Mouse (Mus musculus) kidney, embryonic 16.5 days (tissue): ENCODE data around the gene Ccl11. TPM values are rescaled to one million over a fixed set of nuclear protein-coding genes. Genes with fewer than 3 reads are reported as not detected.

ENCODE experiments used
- ATAC-seq: fragments of 200-750 bp; cut with Nextera tagmentation; 2 replicates; pipeline ENCODE4 v1.8.0; 2017; ENCODE audit warnings: moderate TSS enrichment; ENCODE audit not compliant: low FRiP score, low TSS enrichment
- H3K27ac ChIP-seq: fragments of 300-500 bp; sonication (generic); 2 replicates; pipeline ENCODE4 v1.5.1; 2014; ENCODE audit warnings: low read length
- H3K27me3 ChIP-seq: fragments of 300-500 bp; sonication (generic); 2 replicates; pipeline ENCODE4 v1.6.1; 2014; ENCODE audit warnings: low read length, control low read depth, mixed read lengths; ENCODE audit not compliant: insufficient read depth
- H3K36me3 ChIP-seq: fragments of 300-500 bp; sonication (generic); 2 replicates; pipeline ENCODE4 v1.6.1; 2014; ENCODE audit warnings: low read length, control low read depth, mixed read lengths; ENCODE audit not compliant: insufficient read depth
- H3K4me1 ChIP-seq: fragments of 300-500 bp; sonication (generic); 2 replicates; pipeline ENCODE4 v1.6.1; 2014; ENCODE audit warnings: low read length, control low read depth, mixed read lengths; ENCODE audit not compliant: insufficient read depth
- H3K4me2 ChIP-seq: fragments of 300-500 bp; sonication (generic); replicated peaks from 2 replicates; pipeline ENCODE4 v1.6.1; 2014; ENCODE audit warnings: low read depth, low read length
- H3K4me3 ChIP-seq: fragments of 300-500 bp; sonication (generic); 2 replicates; pipeline ENCODE4 v1.5.1; 2014; ENCODE audit warnings: mild to moderate bottlenecking, low read length
- H3K9ac ChIP-seq: fragments of 300-500 bp; sonication (generic); replicated peaks from 2 replicates; pipeline ENCODE4 v1.6.1; 2014; ENCODE audit warnings: low read length
- H3K9me3 ChIP-seq: fragments of 300-500 bp; sonication (generic); 2 replicates; pipeline ENCODE4 v1.6.1; 2016; ENCODE audit warnings: low read length, control low read depth
- WGBS: fragments of 180-500 bp; shearing (Covaris S2); extraction: QIAGEN DNeasy Blood & Tissue Kit; methylation state at CpG from one replicate; pipeline ENCODE4 v1.1.7; 2014; 5-methylcytosine and 5-hydroxymethylcytosine counted together
- polyA plus RNA-seq: library from polyadenylated mRNA; unstranded; fragments of >200 nt; fragmentation: Nextera tagmentation; extraction: Ambion mirVana; gene quantifications from 2 replicates; pipeline ENCODE4 v1.2.1, GENCODE M21; 2015

The Ccl11 gene
- polyA plus RNA-seq, 1 experiment from 2014 or later = 14.7 TPM

GRCm38 (mm10) chr11:82023769-82024168, 33.9 kb upstream of the Ccl11 start:
- Histone ChIP-seq H3K4me1 (no peaks in the 10 kb centered on the region), H3K4me3 (no peak overlapping the region), H3K36me3 (no peaks in the 10 kb centered on the region), H3K9me3 (no peaks in the 10 kb centered on the region), H3K27ac (no peak overlapping the region), H3K27me3 (no peaks in the 10 kb centered on the region), H3K4me2 (no peak overlapping the region), H3K9ac (no peak overlapping the region)
- 79% methylated on average over 4 of the region's 4 CpGs for WGBS
- no peak for ATAC-seq

GRCm38 (mm10) chr11:82030171-82030570, 27.5 kb upstream of the Ccl11 start:
- no peak overlapping the region for H3K4me3 ChIP-seq
- peaks cover 8% of the 10 kb centered on the region for H3K4me1 ChIP-seq
- H3K27me3 ChIP-seq = no peaks in the 10 kb centered on the region
- ATAC-seq = no peak
- H3K36me3 ChIP-seq = no peaks in the 10 kb centered on the region
- no peak overlapping the region for H3K9ac ChIP-seq
- WGBS = 80% methylated on average over 2 of the region's 2 CpGs
- no peak overlapping the region for H3K4me2 ChIP-seq
- H3K9me3 ChIP-seq = no peaks in the 10 kb centered on the region
- no peak overlapping the region for H3K27ac ChIP-seq

GRCm38 (mm10) chr11:82032136-82032535, 25.5 kb upstream of the Ccl11 start:
- no peak overlapping the region for H3K4me2 ChIP-seq
- no peak overlapping the region for H3K4me3 ChIP-seq
- H3K9me3 ChIP-seq = no peaks in the 10 kb centered on the region
- H3K9ac ChIP-seq = no peak overlapping the region
- H3K27ac ChIP-seq = peak overlapping the region; percentile 75
- H3K27me3 ChIP-seq = no peaks in the 10 kb centered on the region
- no peak for ATAC-seq
- no peaks in the 10 kb centered on the region for H3K36me3 ChIP-seq
- H3K4me1 ChIP-seq = peaks cover 8% of the 10 kb centered on the region

DNA sequence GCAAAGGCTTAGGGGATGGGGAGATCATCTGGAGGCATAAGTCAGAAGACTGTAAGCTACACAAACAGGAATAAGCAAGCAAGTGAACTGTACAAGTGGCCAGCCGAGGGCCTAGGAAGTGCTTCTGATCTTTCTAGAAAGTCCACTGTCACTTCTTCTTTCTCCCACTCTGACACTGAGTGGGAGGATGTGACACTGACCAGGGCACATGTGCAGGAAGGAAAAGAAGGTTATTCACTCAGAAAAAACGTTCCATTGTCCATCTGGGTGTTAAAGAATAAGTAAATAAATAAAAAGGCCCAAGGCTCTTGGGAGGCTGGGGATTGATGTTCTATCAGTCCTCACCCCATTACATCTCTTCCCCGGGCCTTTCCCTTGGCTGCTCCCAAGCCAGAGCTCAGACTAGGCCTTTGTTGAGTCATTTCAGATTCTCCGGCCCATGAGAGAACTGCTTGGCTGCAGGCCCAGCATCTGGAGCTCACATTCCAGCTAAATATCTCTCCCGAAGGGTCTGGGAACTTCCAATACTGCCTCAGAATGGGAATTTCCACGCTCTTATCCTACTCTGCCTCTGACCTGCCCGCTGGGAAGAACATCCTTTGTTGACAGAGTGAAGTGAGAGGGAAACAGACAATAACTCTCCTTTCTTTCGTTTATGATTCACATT, 24.8 kb upstream of the Ccl11 start:
- H3K9me3 ChIP-seq = no peaks in the 10 kb centered on the region
- H3K9ac ChIP-seq = no peak overlapping the region
- no peak overlapping the region for H3K4me2 ChIP-seq
- H3K27ac ChIP-seq = peak overlapping the region; percentile 75
- 36% methylated on average over 8 of the region's 8 CpGs for WGBS
- peaks cover 8% of the 10 kb centered on the region for H3K4me1 ChIP-seq
- no peaks in the 10 kb centered on the region for H3K27me3 ChIP-seq
- ATAC-seq = peak; percentile 76
- no peak overlapping the region for H3K4me3 ChIP-seq
- no peaks in the 10 kb centered on the region for H3K36me3 ChIP-seq

DNA sequence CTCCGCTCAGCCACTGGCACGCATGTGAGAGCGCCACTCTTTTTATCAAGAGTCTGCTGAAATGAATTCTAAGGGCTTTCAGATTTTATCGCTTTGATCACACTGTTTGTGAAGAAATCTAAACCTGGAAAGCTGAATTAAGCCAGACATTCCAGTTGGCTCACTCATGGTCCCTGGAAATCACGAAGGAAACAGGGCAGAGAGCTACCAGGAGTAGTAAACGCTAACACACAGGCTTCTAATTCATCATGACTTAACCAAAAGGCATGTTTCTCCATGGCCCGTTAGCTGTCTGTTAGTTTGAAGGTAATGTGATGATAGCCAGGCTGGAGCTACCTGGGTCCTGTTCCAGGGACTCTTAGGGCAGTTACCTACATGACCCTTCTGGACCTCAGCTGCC, 23.2 kb upstream of the Ccl11 start:
- no peak for ATAC-seq
- Histone ChIP-seq H3K9ac (no peak overlapping the region), H3K36me3 (no peaks in the 10 kb centered on the region), H3K4me2 (no peak overlapping the region), H3K27me3 (no peaks in the 10 kb centered on the region), H3K4me3 (no peak overlapping the region), H3K4me1 (peaks cover 8% of the 10 kb centered on the region), H3K27ac (no peak overlapping the region), H3K9me3 (no peaks in the 10 kb centered on the region)
- WGBS = 85% methylated on average over 7 of the region's 7 CpGs

- no peak for ATAC-seq
- H3K4me3 ChIP-seq = no peak within 1 kb of the TSS
- H3K4me1 ChIP-seq = peaks cover 8% of the 10 kb centered on the region
- H3K9me3 ChIP-seq = no peaks in the 10 kb centered on the region
- no peaks in the 10 kb centered on the region for H3K36me3 ChIP-seq
- H3K27me3 ChIP-seq = no peaks in the 10 kb centered on the region
- WGBS = 29% methylated on average over 5 of the region's 5 CpGs
- no peak within 1 kb of the TSS for H3K4me2 ChIP-seq
- no peak within 1 kb of the TSS for H3K27ac ChIP-seq
- no peak within 1 kb of the TSS for H3K9ac ChIP-seq
Measured at GRCm38 (mm10) chr11:82035356-82035755, 22.3 kb upstream of the Ccl11 start, which contains the start of gene Ccl2. Gene Ccl2, plus strand, starts transcription at chr11:82035571.

DNA sequence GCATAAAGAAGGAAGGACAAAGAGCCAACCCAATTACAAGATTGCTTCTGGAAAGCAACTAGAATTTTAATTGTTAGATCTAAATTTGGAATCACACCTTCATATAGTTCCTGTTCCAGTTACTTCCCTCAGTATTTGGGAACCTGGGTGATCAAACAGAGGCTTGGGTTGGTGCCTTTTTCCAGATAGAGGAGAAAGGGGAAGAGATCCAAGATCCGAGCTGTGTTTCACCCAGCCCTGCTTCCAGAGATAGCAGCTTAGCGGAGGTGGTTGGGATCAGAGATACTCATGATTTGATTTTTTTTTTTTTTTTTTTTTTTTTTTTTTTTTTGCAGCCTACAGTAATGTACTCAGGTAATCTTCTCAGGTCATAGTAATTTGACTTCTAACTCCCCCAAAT, 21.8 kb upstream of the Ccl11 start:
- Histone ChIP-seq H3K9ac (no peak overlapping the region), H3K27ac (no peak overlapping the region), H3K4me1 (peaks cover 8% of the 10 kb centered on the region), H3K36me3 (no peaks in the 10 kb centered on the region), H3K4me3 (no peak overlapping the region), H3K9me3 (no peaks in the 10 kb centered on the region), H3K4me2 (no peak overlapping the region), H3K27me3 (no peaks in the 10 kb centered on the region)
- no peak for ATAC-seq
- 78% methylated on average over 2 of the region's 2 CpGs for WGBS

GRCm38 (mm10) chr11:82038535-82038934, 19.1 kb upstream of the Ccl11 start, which contains the start of gene Gm17268:
Gene Gm17268, minus strand, starts transcription at chr11:82038562.
- H3K27me3 ChIP-seq = no peaks in the 10 kb centered on the region
- WGBS = 15% methylated on average over 2 of the region's 2 CpGs
- no peak for ATAC-seq
- no peak within 1 kb of the TSS for H3K4me3 ChIP-seq
- H3K4me1 ChIP-seq = no peaks in the 10 kb centered on the region
- H3K4me2 ChIP-seq = no peak within 1 kb of the TSS
- H3K9me3 ChIP-seq = no peaks in the 10 kb centered on the region
- H3K27ac ChIP-seq = no peak within 1 kb of the TSS
- H3K36me3 ChIP-seq = no peaks in the 10 kb centered on the region
- H3K9ac ChIP-seq = no peak within 1 kb of the TSS

DNA sequence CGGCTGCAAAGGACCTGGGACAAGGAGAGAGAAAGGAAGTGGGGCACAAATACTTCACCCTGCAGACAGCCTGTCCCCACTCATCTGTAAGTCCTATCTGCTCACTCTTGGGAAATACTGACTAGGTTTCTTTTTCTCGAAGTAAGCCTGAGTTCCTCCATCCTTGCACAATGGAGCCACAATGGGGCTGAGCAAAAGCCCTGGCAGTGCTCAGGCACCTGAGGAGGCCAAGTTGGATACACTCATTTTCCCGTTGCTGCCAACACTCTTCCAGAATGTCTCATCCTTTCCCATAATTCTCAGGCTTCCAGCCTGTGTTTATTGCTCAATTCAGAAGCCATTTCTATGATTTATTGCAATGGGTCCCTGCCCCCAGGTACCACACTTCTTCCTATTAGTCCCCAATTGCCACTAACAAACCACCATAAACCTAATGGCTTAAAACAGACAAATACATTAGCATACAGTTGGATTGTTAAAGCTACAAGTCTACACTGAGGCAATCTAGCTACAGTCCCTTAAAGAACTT, 18.4 kb upstream of the Ccl11 start:
- no peak overlapping the region for H3K9ac ChIP-seq
- ATAC-seq = no peak
- no peaks in the 10 kb centered on the region for H3K27me3 ChIP-seq
- WGBS = 39% methylated on average over 3 of the region's 3 CpGs
- no peaks in the 10 kb centered on the region for H3K36me3 ChIP-seq
- H3K9me3 ChIP-seq = no peaks in the 10 kb centered on the region
- no peaks in the 10 kb centered on the region for H3K4me1 ChIP-seq
- no peak overlapping the region for H3K4me2 ChIP-seq
- H3K27ac ChIP-seq = no peak overlapping the region
- no peak overlapping the region for H3K4me3 ChIP-seq

DNA sequence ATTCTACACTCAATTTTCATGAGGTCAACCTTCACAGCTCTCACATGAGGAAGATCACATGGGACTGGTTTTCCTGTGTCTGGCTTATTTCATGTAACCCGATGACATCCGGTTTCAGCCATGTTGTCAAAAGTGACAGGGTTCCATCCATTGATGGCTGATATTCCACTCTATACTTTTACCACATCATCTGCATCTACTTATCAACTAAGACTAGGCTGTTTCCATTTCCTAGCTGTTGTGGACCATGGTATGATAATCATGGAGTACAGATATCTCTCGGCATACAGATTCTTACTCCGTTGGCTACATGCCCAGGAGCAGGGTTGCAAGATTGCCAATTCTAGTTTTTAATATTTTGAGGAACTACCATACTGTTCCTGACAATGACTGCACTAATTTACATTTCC, 15.9 kb upstream of the Ccl11 start:
- no peaks in the 10 kb centered on the region for H3K4me1 ChIP-seq
- H3K27ac ChIP-seq = no peak overlapping the region
- no peak overlapping the region for H3K9ac ChIP-seq
- no peaks in the 10 kb centered on the region for H3K27me3 ChIP-seq
- no peaks in the 10 kb centered on the region for H3K36me3 ChIP-seq
- 85% methylated on average over 4 of the region's 4 CpGs for WGBS
- H3K9me3 ChIP-seq = no peaks in the 10 kb centered on the region
- no peak overlapping the region for H3K4me3 ChIP-seq
- H3K4me2 ChIP-seq = no peak overlapping the region
- ATAC-seq = no peak
